Mouse (Mus musculus) frontal cortex, postnatal 36 days (tissue): ENCODE measurements around the gene Ambra1.

ENCODE experiments used
- DNase-seq, 2 experiments: peaks; one replicate each; pipeline ENCODE4 v3.0.0; 2022; ENCODE audit warnings: low spot score in 2 of 2

Ambra1 gene

DNA sequence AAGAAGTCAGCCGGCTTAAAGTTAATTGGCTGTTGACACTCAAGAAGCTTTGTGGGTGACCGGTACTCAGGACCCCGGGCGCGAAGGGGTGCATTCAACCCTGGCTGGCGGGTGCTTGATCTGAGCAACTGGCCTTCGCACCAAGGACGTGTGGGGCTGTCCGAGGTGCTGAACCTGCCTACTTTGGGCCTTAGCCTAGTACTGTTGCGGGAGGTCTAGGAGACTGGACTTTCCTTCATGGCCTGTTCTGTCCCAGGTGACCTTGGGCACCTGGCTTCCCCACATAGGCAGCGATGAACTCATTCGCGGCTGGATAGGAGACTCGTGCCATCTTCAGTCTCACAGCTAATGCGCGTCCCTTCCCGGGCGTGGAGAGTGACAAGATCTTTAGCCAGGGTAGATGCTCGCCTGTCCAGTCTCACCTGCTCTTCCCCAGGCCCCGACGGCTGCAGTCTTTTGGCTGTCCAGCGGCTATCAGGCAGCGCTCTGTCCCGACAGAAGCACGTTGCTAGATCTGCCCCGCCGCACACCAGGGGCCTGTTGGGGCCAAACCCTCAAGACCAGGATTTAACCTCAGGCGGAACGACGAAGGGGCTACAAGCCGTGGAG is 191.4 kb downstream of the Ambra1 start:
- DNase-seq, result no peak

DNA sequence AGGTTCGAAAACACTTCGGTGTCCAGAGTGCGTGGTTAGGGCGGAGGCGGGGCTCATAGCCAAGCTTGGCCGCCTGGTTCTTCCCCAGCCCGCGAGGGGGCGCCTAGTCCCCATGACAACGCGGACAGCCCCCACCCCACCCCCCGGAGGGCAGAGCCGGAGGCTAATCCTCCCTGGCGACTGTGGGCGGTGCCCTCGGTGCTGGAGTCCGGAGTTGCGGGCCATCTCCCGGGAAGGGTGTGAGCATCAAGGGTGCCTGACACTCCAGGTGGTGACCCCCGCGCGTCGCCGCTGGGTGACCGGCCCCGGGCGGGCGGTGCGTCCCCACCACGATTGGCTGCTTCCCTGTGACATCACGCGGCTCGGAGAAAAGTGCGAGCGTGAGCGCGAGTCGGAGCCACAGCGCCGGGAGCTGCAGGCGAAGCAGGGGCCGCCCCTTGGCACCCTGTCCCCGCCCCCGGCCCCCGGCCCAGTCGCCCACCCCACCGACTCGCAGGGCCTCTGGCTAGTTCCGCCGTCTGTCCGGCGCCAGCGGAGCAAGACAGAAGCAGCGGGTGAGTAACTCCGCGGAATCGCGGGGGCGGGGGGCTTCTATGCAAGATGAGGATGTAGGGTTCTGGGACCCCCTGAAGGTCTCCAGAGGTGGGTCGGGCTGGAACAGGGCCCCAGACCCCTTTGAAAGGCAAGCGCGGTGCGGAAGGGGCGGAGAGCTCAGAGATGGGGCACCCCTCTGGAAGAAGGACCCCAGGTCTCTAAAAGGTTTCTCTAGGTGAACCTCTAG is 192.0 kb downstream of the Ambra1 start:
- peak; percentile 87 to 90 for DNase-seq

DNA sequence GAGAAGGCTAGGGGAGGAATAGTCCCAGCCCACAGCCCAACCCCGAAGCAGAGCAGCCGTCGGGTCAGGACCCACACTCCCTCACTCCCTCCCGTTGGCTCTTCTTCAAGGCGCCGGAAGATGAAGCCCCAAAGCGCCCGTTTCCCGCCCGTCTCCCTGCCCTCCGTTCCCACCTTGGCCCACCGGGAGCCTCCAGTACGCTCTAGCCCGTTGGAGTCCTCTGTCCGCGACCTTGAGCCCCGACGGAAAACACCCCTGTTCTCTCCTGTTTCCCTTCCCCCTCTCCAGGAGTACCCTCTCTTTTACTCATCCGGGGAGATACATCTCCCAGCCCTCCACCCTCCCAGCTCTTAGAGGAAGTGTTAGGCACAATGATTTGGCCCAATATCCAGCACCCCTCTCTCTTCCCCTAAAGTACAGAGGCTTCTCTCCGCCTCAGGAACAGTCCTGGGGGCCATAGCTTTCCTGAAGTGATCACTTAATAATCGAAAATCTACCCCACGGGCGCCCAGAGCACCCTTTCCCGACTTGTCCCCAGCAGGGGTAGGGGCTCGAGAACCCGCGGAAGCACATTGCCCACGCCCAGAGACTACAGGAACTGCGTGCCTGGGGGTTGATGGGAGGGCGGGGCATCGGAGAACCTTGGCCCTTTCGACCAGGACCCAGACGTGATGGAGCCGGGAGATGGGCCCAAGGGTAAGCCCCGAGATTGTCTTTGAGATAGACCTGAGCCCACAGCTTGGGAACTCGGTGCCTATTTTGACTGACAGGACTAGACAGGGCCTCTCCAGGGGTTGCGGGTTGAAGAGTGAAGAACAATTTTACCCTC is 192.9 kb downstream of the Ambra1 start:
- DNase-seq, result no peak

DNA sequence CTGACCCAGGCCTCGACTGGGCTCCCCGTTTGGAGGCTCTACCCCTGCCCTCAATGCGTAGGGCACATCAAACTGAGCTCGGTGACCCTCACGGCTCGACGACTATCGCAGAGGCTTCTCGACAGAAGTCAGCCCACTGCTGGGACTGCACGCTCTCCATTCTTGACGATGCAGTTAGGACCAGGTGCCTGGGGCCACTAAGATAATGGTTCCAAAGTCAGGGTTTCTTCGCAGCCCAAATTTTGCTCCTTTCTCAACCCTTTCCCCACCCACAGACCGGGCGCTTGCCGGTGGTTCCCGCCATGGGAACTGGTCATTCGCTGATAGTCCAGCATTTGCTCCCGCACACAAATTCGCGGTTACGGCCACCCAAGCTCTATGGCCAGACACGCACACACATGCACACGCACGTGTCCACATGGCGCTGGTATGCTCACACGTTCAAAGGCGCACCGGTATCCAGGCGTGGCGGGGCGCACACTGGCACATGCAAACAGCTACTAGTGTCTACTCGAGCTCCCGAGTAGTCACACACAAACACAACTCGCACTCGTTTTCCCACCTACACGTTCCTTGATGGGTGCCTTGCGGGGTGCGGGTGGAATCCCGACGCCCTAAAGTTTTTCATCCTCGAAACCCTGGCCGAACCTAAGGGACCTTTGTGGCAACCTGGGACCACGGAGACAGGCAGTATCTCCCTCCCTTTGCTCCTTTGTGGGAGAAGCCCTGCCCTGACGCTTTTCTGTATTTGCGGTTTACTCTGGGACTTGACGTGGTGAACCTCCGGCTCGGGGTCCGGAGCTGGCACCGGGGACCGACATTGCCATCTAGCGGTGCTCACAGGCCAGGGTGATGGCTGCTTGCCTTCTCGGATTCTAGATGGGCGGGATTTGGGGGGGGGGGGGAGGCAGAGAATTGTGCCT is 193.7 kb downstream of the Ambra1 start:
- peak in 1 of 2 experiments; percentile 77 for DNase-seq

DNA sequence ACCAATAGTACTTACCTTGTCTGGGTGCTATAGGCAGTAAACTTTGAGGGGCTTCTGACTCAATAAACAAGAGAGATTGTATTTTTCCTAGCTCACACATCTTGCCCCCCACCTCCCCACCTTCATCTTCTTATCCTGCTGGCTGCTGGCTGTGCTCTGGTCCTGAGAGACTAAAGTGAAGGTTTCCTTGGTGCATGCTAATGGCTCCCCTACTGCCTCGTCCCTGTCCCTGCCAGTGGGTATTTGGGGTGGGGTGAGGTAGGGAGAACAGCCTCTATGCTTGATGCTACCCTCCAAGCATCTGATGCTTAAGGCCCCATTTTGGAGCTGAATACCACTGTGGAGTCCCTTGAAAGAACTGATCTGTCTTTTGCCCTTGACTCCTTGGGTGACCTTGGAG is 194.8 kb downstream of the Ambra1 start:
- no peak for DNase-seq

DNA sequence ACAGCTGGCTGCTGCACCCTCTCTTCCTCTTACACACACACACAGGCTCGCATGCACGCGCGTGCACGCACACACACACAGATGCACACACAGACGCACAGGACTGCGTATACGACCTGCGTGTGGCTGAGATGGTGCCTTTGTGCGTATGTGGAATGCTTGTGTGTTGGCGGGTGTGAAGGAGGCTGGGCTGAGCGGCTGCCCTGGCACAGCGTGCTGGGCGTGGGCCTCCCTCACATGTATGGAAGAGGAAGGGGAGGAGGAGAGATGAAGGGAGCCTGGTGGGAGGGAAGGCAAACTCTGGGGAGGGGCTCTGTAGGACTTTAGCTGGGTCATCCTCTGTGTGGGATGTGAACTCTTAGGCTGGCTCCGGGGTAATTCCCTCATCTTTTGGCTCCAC is 195.5 kb downstream of the Ambra1 start:
- DNase-seq, result peak in 1 of 2 experiments; percentile 85

DNA sequence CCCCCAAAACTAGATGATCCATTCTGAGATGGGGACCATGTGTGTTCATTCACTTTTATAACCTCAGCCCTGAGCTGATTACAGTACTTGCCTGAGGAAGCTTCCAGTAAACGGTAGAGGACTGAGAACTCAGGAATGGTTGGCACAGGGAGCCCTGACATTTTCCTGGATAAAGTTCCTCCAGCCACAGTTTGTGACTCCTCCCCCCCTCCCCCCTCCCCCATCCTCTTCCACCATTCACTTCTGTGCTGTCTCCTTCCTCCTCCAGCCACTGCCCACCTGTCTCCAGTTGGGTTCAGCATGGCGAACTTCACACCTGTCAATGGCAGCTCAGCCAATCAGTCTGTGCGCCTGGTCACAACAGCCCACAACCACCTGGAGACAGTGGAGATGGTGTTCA is 197.0 kb downstream of the Ambra1 start, which contains the start of gene Chrm4:
Gene Chrm4 (plus strand): TSS at position 301 of the 400 bp plus-strand sequence.
- DNase-seq, result no peak

DNA sequence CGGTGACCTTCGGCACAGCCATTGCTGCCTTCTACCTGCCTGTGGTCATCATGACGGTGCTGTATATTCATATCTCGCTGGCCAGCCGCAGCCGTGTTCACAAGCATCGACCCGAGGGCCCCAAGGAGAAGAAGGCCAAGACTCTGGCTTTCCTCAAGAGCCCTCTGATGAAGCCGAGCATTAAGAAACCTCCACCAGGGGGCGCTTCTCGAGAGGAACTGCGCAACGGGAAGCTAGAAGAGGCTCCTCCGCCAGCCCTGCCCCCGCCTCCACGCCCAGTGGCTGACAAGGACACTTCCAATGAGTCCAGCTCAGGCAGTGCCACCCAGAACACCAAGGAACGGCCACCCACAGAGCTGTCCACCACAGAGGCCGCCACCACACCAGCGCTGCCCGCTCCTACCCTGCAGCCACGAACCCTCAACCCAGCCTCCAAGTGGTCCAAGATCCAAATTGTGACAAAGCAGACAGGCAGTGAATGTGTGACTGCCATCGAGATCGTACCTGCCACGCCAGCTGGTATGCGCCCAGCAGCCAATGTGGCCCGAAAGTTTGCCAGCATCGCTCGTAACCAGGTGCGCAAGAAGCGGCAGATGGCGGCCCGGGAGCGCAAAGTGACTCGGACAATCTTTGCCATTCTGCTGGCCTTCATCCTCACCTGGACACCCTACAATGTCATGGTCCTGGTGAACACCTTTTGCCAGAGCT is 198.0 kb downstream of the Ambra1 start:
- peak in 1 of 2 experiments; percentile 86 for DNase-seq

DNA sequence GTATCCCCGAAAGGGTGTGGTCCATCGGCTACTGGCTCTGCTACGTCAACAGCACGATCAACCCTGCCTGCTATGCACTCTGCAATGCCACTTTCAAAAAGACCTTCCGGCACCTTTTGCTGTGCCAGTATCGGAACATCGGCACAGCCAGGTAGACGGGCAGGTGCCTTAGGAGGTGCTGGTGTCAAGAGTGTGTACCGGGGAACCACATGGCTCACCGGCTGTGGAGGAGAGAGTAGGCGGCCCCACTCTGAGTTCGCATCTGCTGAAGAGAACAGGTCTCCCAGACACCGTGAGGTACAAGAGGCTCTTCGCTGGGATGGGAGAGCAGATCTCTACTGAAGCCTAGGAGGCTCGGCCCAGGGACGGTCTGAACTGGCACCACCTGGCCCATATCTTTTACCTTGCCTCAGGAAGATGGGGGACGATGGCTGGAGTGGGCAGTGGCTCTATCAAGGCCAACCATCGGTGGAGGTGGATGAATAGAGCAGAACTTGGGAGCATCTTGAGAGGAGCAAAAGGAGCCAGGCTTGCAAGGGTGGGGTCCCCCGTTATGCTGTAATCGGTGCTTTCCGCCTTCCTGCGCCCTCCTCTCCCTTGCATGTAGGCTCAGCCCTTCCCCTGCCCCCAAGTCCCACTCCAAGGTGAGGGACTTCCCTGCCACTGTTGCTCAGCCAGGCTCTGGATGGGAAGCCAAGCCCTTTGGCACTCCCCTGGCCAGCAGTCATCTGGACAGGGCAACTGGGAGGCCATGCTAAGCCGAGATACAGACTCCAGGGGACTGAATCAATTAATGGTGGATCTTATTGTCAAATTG is 198.8 kb downstream of the Ambra1 start:
- no peak for DNase-seq

DNA sequence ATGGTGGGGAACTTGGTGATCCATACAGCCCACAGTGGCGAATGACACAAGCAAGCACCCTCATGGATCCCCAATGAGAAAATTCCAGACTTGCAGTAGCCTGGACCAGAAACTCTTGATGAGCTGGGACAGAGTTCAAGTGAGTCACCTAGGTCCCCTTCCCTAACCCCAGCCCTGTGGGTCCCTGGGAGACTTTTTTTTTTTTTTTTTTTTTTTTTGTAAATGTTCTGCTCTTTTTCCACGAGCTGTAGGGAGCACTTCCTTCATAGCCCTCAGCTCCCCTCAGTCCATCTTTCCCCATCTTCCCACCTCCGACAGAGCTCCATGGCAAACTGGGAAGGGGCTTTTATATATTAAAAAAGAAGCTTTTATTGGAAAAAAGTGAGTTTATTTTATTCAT is 199.5 kb downstream of the Ambra1 start:
- no peak for DNase-seq

DNA sequence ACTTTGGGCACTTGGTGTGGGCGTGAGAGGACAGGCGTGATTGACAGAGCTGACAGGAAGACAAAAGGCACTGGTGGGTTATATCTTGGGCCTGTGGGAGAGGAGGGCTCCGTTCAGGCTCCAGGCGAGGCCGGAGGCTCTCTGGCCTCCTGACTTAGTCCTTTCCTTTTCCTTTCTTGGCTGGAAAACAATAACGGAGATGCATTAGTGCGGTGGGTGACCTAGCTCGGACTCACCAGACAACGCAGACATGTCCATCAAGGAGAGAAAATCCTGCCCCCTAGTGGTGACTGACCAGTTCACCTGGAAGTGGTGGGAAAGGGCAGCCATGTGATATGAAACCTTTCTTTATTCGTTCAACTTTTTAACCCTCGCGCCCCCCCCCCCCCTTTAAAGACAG is 200.0 kb downstream of the Ambra1 start:
- DNase-seq, result peak in 1 of 2 experiments; percentile 61

DNA sequence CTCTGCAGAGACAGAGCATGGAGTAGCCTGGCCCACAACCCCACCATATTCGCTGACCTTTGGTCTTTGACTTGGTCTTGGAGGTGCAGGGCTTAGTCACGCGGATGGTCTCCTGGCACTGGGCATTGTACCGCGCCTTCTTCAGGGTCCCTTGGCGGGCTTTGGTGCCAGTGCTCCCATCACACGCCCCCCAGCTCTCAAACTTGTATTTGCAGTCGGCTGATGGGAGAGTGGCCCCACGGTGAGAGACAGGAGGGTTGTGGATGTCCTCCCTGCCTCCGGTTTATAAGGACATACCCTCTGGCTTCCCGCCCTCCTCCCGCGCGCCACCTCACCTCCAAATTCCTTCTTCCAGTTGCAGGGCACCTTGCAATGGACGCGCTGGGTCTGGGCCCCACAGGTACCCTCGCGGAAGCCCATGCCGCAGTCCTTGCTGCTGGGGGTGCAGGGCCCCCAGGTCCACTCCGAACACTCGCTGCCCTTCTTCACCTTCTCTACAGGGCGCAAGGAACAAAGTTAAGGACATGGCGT is 200.9 kb downstream of the Ambra1 start:
- no peak for DNase-seq

DNA sequence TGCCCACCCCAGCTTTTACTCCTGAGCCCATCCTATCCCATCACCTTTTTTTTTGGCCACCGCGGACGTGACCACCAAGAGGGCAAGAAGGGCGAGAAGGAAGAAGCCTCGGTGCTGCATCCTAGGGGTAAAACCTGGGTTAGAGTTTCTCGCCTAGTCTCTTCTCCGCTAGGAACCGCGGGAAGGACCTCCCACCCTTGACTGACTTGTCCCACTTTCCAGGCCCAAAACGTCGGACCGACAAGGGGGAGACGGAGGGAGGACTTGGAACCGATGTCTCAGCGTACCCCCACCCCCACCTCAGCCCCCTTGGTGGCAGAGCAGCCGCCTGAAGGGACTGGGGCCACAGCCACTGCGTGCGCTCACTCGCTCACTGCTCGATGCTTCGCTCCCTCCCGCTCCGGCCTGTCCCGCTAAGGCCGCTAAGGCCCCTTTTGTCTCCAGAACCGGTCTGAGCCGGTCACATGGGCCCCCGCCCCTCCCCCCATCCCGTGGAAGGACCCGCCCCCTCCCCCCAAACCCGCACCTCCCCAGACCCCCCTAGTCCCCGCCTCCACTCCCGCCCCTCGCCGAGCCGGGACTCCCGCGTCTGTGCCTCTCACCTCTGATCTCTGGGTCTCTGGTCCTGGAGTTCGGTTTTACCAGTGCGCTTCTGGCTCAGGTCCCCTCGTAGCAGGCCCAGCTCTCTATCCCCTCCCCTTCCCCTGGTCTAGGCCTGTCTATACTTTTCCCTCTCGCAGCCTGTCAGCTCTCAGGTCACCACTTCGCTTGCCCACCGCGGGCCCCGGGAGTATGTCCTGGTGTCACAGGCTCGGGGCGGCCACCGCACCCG is 201.6 kb downstream of the Ambra1 start:
- no peak for DNase-seq

DNA sequence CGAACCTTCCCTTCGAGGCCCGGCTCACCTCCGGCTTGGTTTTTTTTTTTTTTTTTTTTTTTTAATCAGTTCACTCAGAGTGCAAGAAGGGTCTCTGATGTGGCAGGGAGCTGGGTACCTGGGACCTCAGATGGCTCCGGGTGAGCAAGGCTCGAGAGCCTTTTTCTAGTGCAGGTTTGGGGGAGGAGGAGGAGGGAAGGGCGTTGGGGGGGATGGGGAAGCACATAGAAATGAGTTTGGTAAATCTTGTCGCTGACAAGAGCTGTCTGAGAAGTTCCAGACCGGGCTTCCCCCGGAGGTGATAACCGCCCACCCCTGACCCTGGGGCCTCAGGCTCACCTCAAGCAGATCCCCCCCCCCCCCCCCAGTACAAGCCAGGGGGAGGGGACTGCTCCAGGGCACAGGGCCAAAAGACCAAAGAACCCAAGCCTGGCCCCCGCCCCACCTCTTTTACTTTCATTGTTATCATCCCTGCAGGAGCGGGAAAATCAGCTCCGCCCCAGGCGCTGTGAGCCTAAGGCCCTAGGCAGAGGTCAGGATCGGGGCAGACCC is 202.3 kb downstream of the Ambra1 start, which contains the start of gene Mdk:
Gene Mdk (minus strand): TSS at position 138 of the 552 bp plus-strand sequence.
- no peak for DNase-seq

DNA sequence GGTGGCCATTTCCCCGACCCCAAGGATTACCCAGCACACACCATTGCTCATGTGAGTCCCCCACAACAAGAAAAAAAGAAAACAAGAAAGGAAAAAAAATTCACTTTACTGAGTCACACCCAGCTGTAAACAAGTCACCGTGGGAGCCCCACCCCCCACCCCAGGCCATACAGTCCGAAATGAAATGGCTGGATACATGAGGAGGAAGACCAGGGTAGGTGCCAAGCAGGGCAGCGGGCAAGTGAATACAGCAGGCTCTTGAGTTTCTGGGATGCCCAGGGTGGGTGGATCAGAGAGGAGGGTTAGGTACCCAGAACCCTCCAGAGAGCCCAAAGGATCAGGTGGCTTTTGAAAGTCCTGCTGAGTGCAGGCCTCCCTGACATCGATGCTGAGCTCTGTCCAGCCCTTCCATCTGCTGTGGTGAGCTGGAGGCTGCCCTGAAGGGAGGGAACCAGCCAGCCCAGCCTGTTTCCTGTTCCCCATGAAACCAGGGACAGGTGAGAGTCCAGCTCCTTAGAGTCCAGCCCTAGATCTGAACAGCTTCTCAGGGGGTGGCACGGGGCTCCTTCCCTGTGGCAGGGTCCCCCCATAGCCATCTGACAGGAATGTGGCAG is 202.9 kb downstream of the Ambra1 start:
- no peak for DNase-seq

DNA sequence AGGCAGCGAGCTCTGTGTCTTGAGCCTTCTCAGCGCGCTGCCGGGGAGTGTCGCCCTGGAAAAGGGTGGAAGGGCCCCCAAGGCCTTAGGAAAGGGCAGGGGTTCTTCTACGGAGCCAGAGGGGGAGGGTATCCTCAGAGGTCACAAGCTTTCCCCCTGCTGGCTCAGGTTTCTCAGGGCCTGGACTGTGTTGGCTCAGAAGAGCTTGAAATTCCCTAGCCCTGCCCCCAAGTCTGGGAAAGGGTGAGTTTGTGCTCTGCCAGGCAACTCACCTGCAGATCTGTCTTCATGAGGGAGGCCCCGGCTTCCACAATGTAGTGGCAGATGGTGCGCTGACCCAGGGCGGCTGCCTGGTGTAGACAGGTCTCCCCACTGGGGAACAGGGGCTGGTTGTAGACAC is 203.5 kb downstream of the Ambra1 start:
- no peak for DNase-seq

DNA sequence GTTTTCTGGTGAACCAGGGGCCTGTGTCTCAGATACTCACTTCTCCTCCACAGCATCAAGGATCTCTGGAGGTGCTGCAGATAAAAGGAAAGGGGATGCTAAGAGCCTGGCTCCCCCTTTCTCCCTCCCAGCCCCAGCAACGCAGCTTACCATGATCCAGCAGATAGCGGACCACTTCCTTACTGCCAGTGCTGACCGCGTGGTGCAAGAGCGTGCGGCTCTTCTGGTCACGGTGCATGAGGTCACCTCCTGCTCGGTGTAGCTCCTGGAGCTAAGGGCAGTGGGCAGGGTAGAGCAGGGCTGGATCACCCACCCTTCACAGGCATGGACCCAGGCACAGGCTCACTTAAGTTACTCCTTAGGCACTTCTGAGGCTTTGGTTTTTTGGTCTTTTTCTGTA is 204.1 kb downstream of the Ambra1 start:
- no peak for DNase-seq
